Mouse (Mus musculus) left cerebral cortex, postnatal 10 days (tissue): ENCODE data around the gene Dnajc5g. TPM values are rescaled to one million over a fixed set of nuclear protein-coding genes. Genes with fewer than 3 reads are reported as not detected.

Source experiments
- DNase-seq, 2 experiments: peaks; one replicate each; pipeline ENCODE4 v3.0.0; 2021 to 2022; ENCODE audit warnings: low spot score in 2 of 2, mixed read lengths in 1 of 2; ENCODE audit errors: extremely low spot score in 1 of 2
- intact Hi-C: fragments of 180-260 bp; cut with DNase I; formaldehyde crosslinking; loops from one replicate; pipeline ENCODE4 v1.15.1; 2025
- total RNA-seq, 2 experiments: library from RNA; stranded (reverse); gene quantifications; 2 replicates each; pipeline ENCODE4 v1.2.3; 2021

Dnajc5g gene
- not detected for total RNA-seq

GRCm38 (mm10) chr5:31105814-31106335, at the start of gene Dnajc5g:
TSS of gene Dnajc5g (plus strand) at chr5:31106285.
- intact Hi-C loops, result no loop called here
- DNase-seq, result no peak

GRCm38 (mm10) chr5:31069810-31070209, 36.3 kb upstream of the Dnajc5g start:
- intact Hi-C loops, result no loop called here
- no peak for DNase-seq

DNA sequence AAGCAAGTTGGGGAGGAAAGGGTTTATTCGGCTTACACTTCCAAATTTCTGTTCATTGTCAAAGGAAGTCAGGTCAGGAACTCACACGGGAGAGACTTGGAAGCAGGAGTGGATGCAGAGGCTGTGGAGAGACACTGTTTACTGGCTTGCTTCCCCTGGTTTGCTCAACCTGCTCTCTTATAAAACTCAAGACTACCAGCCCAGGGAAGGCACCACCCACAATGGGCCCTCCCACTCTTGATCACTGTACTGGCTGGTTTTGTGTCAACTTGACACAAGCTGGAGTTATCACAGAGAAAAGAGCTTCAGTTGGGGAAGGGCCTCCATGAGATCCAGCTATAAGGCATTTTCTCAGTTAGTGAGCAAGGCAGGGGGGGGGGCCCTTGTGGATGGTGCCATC, 35.0 kb upstream of the Dnajc5g start:
- DNase-seq, result no peak
- intact Hi-C loops, result no loop called here

GRCm38 (mm10) chr5:31071821-31072220, 34.3 kb upstream of the Dnajc5g start:
- intact Hi-C loops, result no loop called here

GRCm38 (mm10) chr5:31073176-31073575, 32.9 kb upstream of the Dnajc5g start:
- intact Hi-C loops, result no loop called here

More at GRCm38 (mm10) chr5:31071821-31072220, 34.3 kb upstream of the Dnajc5g start:
- DNase-seq, result no peak

DNA sequence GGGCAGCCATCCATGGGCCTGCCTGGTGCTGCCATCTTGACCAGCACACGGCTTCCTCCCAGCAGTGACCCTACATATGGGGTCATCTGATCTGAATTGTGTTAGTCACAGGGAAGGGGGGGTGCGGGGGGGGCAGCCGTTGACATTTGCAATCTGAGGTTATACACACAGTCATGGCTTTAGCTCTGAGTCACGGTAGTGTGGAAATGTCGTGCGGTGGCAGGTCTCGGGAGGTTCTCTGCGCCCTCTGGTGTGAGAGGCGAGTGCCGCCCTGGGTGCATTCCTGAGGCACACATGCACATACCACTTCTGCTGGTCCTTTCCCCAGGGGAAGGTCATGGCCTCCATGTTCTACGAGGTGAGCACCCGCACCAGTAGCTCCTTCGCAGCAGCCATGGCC, 29.7 kb upstream of the Dnajc5g start:
- intact Hi-C loops, result no loop called here
- no peak for DNase-seq

More at GRCm38 (mm10) chr5:31073176-31073575, 32.9 kb upstream of the Dnajc5g start:
- no peak for DNase-seq

DNA sequence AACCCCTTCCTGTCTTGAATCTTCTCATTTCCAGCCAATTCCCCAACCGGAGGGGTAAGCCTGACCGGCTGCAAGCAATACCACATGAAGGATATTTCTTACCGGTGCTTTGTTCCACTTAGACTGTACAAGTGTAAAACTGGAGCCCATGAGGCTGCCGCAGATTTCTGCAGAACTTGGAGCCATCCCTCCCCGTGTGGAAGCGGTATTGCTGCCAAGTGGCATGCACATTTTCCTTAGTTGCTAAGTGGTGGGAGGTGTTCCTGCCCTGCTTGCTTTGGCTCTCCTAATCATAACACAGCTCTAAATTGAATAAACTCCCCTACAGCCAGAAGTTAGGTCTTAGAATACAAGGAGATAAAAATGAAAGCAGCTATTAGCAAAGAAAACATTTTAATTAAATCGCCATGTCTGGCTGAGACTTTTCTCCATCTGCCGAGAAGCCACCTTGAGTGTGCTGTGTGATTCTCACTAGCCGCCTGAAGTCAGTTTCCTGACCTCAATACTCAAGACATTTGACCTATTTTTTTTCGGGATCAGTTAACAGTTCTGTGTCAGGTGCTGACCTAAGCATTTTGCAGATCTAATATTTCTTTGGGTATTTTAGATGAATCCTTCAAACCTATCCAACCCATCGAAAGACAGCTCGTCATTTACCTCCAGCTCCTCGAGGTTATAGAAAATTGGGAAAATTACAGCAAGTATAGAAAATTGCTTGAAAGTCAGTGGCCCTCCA, 25.9 kb upstream of the Dnajc5g start:
- intact Hi-C loops, result no loop called here
- peak; percentile 60 to 65 for DNase-seq

DNA sequence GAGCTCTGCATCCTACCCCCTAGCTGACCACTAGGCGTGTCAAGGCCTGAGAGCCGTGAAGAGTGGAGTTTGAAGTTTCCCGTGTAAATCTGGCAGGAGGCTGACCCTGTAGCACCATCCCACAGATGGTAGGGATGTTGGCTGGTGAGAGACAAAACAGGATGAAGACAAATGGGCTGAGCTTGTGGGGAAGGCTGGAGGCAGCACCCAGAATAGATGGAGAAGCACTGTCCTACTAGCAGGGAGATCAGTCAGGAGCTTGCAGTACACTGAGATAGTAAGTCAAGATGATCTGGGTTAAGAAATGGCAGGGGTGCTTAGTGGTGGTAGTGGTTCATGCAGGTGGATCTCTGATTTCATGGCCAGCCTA, 25.3 kb upstream of the Dnajc5g start:
- intact Hi-C loops, result no loop called here
- no peak for DNase-seq

DNA sequence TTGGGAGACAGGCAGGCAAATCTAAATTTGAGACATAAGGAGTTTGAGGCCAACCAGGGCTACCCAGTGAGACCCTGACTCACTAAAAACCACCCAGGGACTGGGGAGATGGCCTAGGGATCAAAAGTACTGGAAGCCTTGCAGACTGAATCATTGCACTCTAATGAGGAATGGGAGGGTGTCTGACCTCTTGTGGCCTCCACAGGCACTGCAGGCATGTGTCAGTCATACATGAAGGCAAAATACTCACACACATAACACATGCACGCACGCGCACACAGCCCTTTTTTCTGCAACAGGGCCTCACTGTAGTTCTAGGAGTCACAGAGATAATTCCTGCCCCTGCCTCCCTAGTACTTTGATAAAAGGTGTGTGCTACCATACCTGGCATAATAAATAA, 24.7 kb upstream of the Dnajc5g start:
- intact Hi-C loops, result no loop called here
- DNase-seq, result peak; percentile 29 to 59

GRCm38 (mm10) chr5:31082355-31082754, 23.7 kb upstream of the Dnajc5g start:
- intact Hi-C loops, result no loop called here
- peak; percentile 46 to 84 for DNase-seq

DNA sequence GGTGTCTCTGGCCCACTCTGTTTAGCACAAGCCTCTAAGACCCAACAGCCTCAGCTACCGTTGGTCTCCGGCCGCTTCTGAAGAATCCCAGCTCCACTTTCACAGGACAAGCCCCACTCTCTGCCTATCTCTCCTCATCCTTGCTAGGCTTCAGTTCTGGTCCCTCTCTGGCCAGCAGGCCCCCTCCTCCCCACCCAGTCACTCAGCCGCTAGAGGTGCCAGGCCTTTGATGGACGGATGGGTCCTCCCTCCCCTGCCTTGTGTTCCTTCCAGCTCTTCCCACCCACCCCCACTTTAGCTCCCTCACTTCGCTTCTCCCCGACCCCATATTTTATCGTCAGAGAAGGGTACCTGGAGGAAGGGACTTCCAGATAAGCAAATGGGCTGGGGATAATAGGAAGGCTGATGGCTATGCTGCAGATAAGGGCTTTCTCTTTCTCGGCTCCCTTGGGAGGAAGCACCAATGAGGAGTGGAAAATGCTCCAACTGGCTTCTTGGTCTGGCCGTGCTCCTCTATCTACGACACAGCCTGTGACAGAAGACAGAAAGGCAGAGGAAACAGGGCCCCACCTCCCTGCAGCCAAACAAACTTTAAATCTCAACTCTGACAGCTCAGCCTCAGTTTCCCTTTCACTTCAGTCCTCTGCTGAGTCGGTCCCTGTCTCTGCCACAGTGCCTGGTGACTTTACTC, 23.0 kb upstream of the Dnajc5g start:
- DNase-seq, result no peak
- intact Hi-C loops, result no loop called here

DNA sequence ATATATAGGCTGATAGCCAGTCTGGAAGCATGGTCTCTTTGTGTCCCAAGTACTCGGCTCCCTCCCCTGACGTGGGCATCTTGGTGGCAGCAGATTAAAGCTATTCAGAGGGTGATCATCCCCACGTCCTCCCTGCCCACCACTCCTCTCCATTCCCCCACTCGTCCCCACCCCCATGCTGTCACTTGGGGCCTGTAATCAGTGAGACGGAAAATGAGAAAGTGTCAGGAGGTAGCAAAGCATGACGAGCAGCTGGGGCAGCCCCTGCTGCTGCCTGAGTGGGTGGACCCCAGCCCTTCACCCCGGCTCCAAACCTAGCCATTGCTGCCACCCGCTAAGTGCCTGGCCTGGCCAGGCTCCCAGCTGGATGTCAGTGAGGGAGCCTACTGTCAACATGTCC, 22.1 kb upstream of the Dnajc5g start:
- no peak for DNase-seq
- intact Hi-C loops, result no loop called here

- intact Hi-C loops, result no loop called here
- DNase-seq, result peak in 1 of 2 experiments; percentile 33
These were observed 19.5 kb upstream of the Dnajc5g start for GRCm38 (mm10) chr5:31086606-31087005.

DNA sequence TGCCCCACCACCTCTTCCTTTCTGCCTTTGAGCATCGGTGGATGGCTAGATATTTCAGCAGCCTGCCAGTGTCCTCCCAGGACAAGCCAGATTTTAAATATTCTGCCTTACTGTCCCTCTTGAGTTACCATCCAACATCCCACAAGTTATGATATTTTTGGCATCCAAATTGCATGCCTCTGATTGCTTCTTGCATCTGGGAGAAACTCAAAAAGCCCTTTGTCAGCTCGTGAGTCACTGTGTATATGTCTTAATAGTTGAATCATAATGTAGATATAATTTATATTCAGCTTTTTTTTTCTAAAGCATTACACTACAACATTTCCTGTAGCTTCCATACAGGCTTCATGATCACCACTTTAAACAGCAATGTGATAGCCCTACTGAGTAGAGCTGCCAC, 19.0 kb upstream of the Dnajc5g start:
- DNase-seq, result no peak
- intact Hi-C loops, result no loop called here

GRCm38 (mm10) chr5:31092231-31092975, 13.7 kb upstream of the Dnajc5g start:
- peak in 1 of 2 experiments; percentile 80 for DNase-seq
- intact Hi-C loops, result no loop called here

- peak; percentile 45 to 76 for DNase-seq
- intact Hi-C loops, result no loop called here
These were observed 12.7 kb upstream of the Dnajc5g start for GRCm38 (mm10) chr5:31093151-31094041.

- intact Hi-C loops, result no loop called here
- DNase-seq, result no peak
These were observed 11.8 kb upstream of the Dnajc5g start for GRCm38 (mm10) chr5:31094100-31094798.
